Mouse (Mus musculus) neural tube, embryonic 11.5 days (tissue): Measurements from ENCODE around the gene Cideb. TPM values are rescaled to one million over a fixed set of nuclear protein-coding genes. Genes with fewer than 3 reads are reported as not detected.

Experiments used
- ATAC-seq: fragments of 200-750 bp; cut with Nextera tagmentation; 2 replicates; pipeline ENCODE4 v1.8.0; 2017; ENCODE audit warnings: moderate number of reproducible peaks, mild to moderate bottlenecking, moderate TSS enrichment, moderate library complexity; ENCODE audit not compliant: insufficient read depth, low FRiP score, low TSS enrichment
- DNase-seq: peaks from one replicate; pipeline ENCODE4 v3.0.0-alpha.2; 2015; ENCODE audit warnings: low spot score
- H3K27ac ChIP-seq: fragments of 300-500 bp; sonication (generic); 2 replicates; pipeline ENCODE4 v1.5.1; 2014; ENCODE audit warnings: low read depth, mild to moderate bottlenecking, low read length
- H3K27me3 ChIP-seq: fragments of 300-500 bp; sonication (generic); 2 replicates; pipeline ENCODE4 v1.6.1; 2014; ENCODE audit warnings: mild to moderate bottlenecking, low read length, mixed read lengths; ENCODE audit not compliant: control insufficient read depth, insufficient read depth
- H3K36me3 ChIP-seq: fragments of 300-500 bp; sonication (generic); 2 replicates; pipeline ENCODE4 v1.6.1; 2014; ENCODE audit warnings: mild to moderate bottlenecking, low read length, moderate library complexity, mixed read lengths; ENCODE audit not compliant: control insufficient read depth, insufficient read depth
- H3K4me1 ChIP-seq: fragments of 300-500 bp; sonication (generic); 2 replicates; pipeline ENCODE4 v1.6.1; 2014; ENCODE audit warnings: low read length, mixed read lengths; ENCODE audit not compliant: control insufficient read depth, insufficient read depth
- H3K4me2 ChIP-seq: fragments of 300-500 bp; sonication (generic); 2 replicates; pipeline ENCODE4 v1.6.1; 2014; ENCODE audit warnings: low read depth, mild to moderate bottlenecking, moderate library complexity
- H3K4me3 ChIP-seq: fragments of 300-500 bp; sonication (generic); 2 replicates; pipeline ENCODE4 v1.5.1; 2014; ENCODE audit warnings: low read depth, low read length
- H3K9ac ChIP-seq: fragments of 300-500 bp; sonication (generic); 2 replicates; pipeline ENCODE4 v1.6.1; 2014; ENCODE audit warnings: mild to moderate bottlenecking, low read length
- H3K9me3 ChIP-seq: fragments of 300-500 bp; sonication (generic); 2 replicates; pipeline ENCODE4 v1.6.1; 2016; ENCODE audit warnings: low read length; ENCODE audit not compliant: control insufficient read depth
- WGBS: fragments of 180-500 bp; shearing (Covaris S2); extraction: QIAGEN DNeasy Blood & Tissue Kit; methylation state at CpG from one replicate; pipeline ENCODE4 v1.1.7; 2014; 5-methylcytosine and 5-hydroxymethylcytosine counted together
- polyA plus RNA-seq: library from polyadenylated mRNA; unstranded; fragments of >200 nt; fragmentation: Nextera tagmentation; extraction: Ambion mirVana; gene quantifications from 2 replicates; pipeline ENCODE4 v1.2.1, GENCODE M21; 2014

The Cideb gene
- polyA plus RNA-seq, 1 experiment from 2014 or later: 0.32 TPM

- H3K27me3 ChIP-seq: no peaks in the 10 kb centered on the region
- ATAC-seq: no peak
- no peaks in the 10 kb centered on the region for H3K36me3 ChIP-seq
- H3K9me3 ChIP-seq: no peaks in the 10 kb centered on the region
- H3K27ac ChIP-seq: no peak overlapping the region
- no peak overlapping the region for H3K4me2 ChIP-seq
- WGBS: 77% methylated on average over 3 of the region's 3 CpGs
- H3K4me1 ChIP-seq: no peaks in the 10 kb centered on the region
- no peak for DNase-seq
- no peak overlapping the region for H3K4me3 ChIP-seq
- no peak overlapping the region for H3K9ac ChIP-seq
Measured at GRCm38 (mm10) chr14:55735334-55735733, 22.9 kb downstream of the Cideb start.

GRCm38 (mm10) chr14:55734869-55735268 is 23.4 kb downstream of the Cideb start:
- Histone ChIP-seq H3K27me3 (no peaks in the 10 kb centered on the region), H3K36me3 (no peaks in the 10 kb centered on the region), H3K4me1 (no peaks in the 10 kb centered on the region), H3K27ac (no peak overlapping the region), H3K4me2 (no peak overlapping the region), H3K9ac (no peak overlapping the region), H3K9me3 (no peaks in the 10 kb centered on the region), H3K4me3 (no peak overlapping the region)
- 75% methylated on average over 7 of the region's 7 CpGs for WGBS
- DNase-seq: no peak
- no peak for ATAC-seq

GRCm38 (mm10) chr14:55733889-55734288 is 24.4 kb downstream of the Cideb start:
- Histone ChIP-seq H3K27ac (no peak overlapping the region), H3K4me1 (no peaks in the 10 kb centered on the region), H3K4me3 (no peak overlapping the region), H3K36me3 (no peaks in the 10 kb centered on the region), H3K9me3 (no peaks in the 10 kb centered on the region), H3K4me2 (no peak overlapping the region), H3K9ac (no peak overlapping the region), H3K27me3 (no peaks in the 10 kb centered on the region)
- 85% methylated on average over 10 of the region's 10 CpGs for WGBS
- ATAC-seq (no peak), DNase-seq (no peak)

GRCm38 (mm10) chr14:55730531-55731032 is 27.7 kb downstream of the Cideb start:
- DNase-seq (no peak), ATAC-seq (no peak)
- 91% methylated on average over 7 of the region's 7 CpGs for WGBS
- Histone ChIP-seq H3K4me2 (no peak overlapping the region), H3K4me1 (no peaks in the 10 kb centered on the region), H3K4me3 (no peak overlapping the region), H3K9me3 (no peaks in the 10 kb centered on the region), H3K9ac (no peak overlapping the region), H3K36me3 (no peaks in the 10 kb centered on the region), H3K27me3 (no peaks in the 10 kb centered on the region), H3K27ac (no peak overlapping the region)

GRCm38 (mm10) chr14:55730116-55730515 is 28.1 kb downstream of the Cideb start:
- no peaks in the 10 kb centered on the region for H3K36me3 ChIP-seq
- no peak overlapping the region for H3K9ac ChIP-seq
- 84% methylated on average over 7 of the region's 7 CpGs for WGBS
- no peak overlapping the region for H3K4me3 ChIP-seq
- H3K4me2 ChIP-seq: no peak overlapping the region
- no peak for ATAC-seq
- no peak for DNase-seq
- H3K9me3 ChIP-seq: no peaks in the 10 kb centered on the region
- H3K27ac ChIP-seq: no peak overlapping the region
- H3K27me3 ChIP-seq: no peaks in the 10 kb centered on the region
- H3K4me1 ChIP-seq: no peaks in the 10 kb centered on the region

- Histone ChIP-seq H3K36me3 (no peaks in the 10 kb centered on the region), H3K9me3 (no peaks in the 10 kb centered on the region), H3K9ac (no peak overlapping the region), H3K4me2 (no peak overlapping the region), H3K27ac (no peak overlapping the region), H3K4me3 (no peak overlapping the region), H3K4me1 (no peaks in the 10 kb centered on the region), H3K27me3 (no peaks in the 10 kb centered on the region)
- DNase-seq (no peak), ATAC-seq (no peak)
- WGBS: 75% methylated on average over 8 of the region's 8 CpGs
Measured at GRCm38 (mm10) chr14:55727889-55728685, 30.2 kb downstream of the Cideb start.

GRCm38 (mm10) chr14:55726261-55726660 is 32.0 kb downstream of the Cideb start:
- H3K9ac ChIP-seq: no peak overlapping the region
- H3K9me3 ChIP-seq: no peaks in the 10 kb centered on the region
- H3K27me3 ChIP-seq: no peaks in the 10 kb centered on the region
- no peak overlapping the region for H3K4me3 ChIP-seq
- no peaks in the 10 kb centered on the region for H3K36me3 ChIP-seq
- no peaks in the 10 kb centered on the region for H3K4me1 ChIP-seq
- no peak overlapping the region for H3K27ac ChIP-seq
- ATAC-seq (no peak), DNase-seq (no peak)
- H3K4me2 ChIP-seq: no peak overlapping the region

GRCm38 (mm10) chr14:55724411-55724871 is 33.8 kb downstream of the Cideb start:
- no peak overlapping the region for H3K27ac ChIP-seq
- no peaks in the 10 kb centered on the region for H3K4me1 ChIP-seq
- DNase-seq: no peak
- no peaks in the 10 kb centered on the region for H3K27me3 ChIP-seq
- H3K4me3 ChIP-seq: no peak overlapping the region
- H3K4me2 ChIP-seq: no peak overlapping the region
- no peaks in the 10 kb centered on the region for H3K36me3 ChIP-seq
- H3K9ac ChIP-seq: no peak overlapping the region
- H3K9me3 ChIP-seq: no peaks in the 10 kb centered on the region
- no peak for ATAC-seq
- 69% methylated on average over 8 of the region's 8 CpGs for WGBS

- DNase-seq (no peak), ATAC-seq (no peak)
- no peaks in the 10 kb centered on the region for H3K4me1 ChIP-seq
- 94% methylated on average over 7 of the region's 7 CpGs for WGBS
- no peak overlapping the region for H3K4me2 ChIP-seq
- H3K9me3 ChIP-seq: no peaks in the 10 kb centered on the region
- no peak overlapping the region for H3K9ac ChIP-seq
- no peak overlapping the region for H3K27ac ChIP-seq
- H3K4me3 ChIP-seq: no peak overlapping the region
- no peaks in the 10 kb centered on the region for H3K27me3 ChIP-seq
- H3K36me3 ChIP-seq: no peaks in the 10 kb centered on the region
Measured at GRCm38 (mm10) chr14:55723433-55723832, 34.8 kb downstream of the Cideb start.
